Mouse (Mus musculus) ES-E14 (cell line): ENCODE results near the gene Gm9944.

Experiments used
- CHD2 ChIP-seq: IDR thresholded peaks from 2 replicates; pipeline ENCODE4 v1.6.1; 2014; ENCODE audit warnings: mild to moderate bottlenecking, low read depth, low read length, inconsistent platforms
- ZNF384 ChIP-seq: IDR thresholded peaks from 2 replicates; pipeline ENCODE4 v1.6.1; 2012; ENCODE audit warnings: low read depth, low read length, inconsistent platforms

DNA sequence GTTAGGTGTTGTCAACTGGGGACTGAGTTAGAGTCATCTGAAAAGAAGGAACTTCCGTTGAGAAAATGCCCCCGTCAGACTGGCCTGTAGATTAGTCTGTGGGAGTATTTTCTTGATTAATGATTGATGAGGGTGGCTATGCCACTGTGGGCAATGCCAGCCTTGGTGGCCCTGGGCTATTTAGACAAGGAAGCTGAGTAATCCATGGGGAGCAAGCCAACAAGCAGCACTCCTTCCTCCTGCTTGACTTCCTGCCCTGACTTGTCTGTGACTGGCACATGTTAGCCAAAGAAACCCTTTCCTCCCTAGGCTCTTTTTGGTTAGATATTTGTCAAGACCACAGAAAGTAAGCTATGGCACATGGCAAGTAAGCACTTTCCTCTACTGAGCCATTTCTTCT is 22.4 kb downstream of the Gm9944 start:
- no peak for TF ChIP-seq ZNF384
- no peak for TF ChIP-seq CHD2
